Mouse (Mus musculus): ENCODE data around the gene Tex38. TPM values are rescaled to one million over a fixed set of nuclear protein-coding genes. Genes with fewer than 3 reads are reported as not detected.

The Tex38 gene
- total RNA-seq, 2 experiments from 2014 or later: 0.46 to 0.59 TPM

Other genes starting within 250 kb of the Tex38 start
- not detected for gene Cyp4a31, start 217.4 kb downstream of the Tex38 start, total RNA-seq (2021)
- not detected for gene Cyp4a32, start 180.0 kb downstream of the Tex38 start, total RNA-seq (2021)
- gene Cyp4b1, start 133.3 kb downstream of the Tex38 start, total RNA-seq (2021): 1 to 10 TPM; 2.7 TPM
- gene Efcab14, start 43.3 kb downstream of the Tex38 start, total RNA-seq (2021): 10 to 100 TPM; 44.1 to 45.9 TPM
- gene Atpaf1, start 3.8 kb upstream of the Tex38 start, total RNA-seq (2021): 10 to 100 TPM; 39.2 to 42.3 TPM
- gene Mob3c, start 47.1 kb upstream of the Tex38 start, total RNA-seq (2021): 1 to 10 TPM; 3.1 TPM
- gene Mknk1, start 58.2 kb upstream of the Tex38 start, total RNA-seq (2021): 10 to 100 TPM; 40.0 to 45.7 TPM
- under 1 TPM; 0.17 to 0.64 TPM for gene Kncn, start 103.4 kb upstream of the Tex38 start, total RNA-seq (2021)
- gene 6430628N08Rik, start 109.6 kb upstream of the Tex38 start, total RNA-seq (2021): under 1 TPM in 1 of 2 experiments, not detected in 1; 0.21 TPM
- under 1 TPM in 1 of 2 experiments, not detected in 1; 0.18 TPM for gene Dmbx1, start 158.9 kb upstream of the Tex38 start, total RNA-seq (2021)
- gene Faah, start 236.9 kb upstream of the Tex38 start, total RNA-seq (2021): 10 to 100 TPM; 86.6 to 90.7 TPM